Mouse (Mus musculus) CD4-positive, CD25-positive, alpha-beta regulatory T cell, adult 2 months (primary cell): Measurements from ENCODE around the gene Sox5.

Experiments used
- DNase-seq: peaks from one replicate; pipeline ENCODE4 v3.0.0-alpha.2; 2012; ENCODE audit warnings: low read depth, low spot score

Sox5 gene

DNA sequence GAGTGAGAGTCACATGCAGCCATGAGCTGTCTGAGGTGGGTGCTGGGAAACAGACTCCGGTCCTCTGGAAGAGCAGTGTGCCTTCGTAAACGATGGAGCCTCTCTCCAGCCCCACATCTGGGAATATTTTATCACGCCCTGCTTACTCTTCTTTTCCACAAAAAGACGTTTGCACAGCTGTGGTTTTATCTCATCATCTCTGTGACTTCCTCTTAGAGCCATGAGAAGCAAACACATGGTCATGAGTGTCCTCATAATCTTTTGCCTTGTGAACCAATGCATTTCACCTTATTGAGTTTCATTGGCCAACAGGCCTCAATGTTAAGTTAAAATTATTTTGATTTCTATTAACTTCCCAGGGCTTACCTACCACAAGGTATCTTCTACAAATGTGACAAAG, 994.4 kb downstream of the Sox5 start:
- DNase-seq, result no peak

DNA sequence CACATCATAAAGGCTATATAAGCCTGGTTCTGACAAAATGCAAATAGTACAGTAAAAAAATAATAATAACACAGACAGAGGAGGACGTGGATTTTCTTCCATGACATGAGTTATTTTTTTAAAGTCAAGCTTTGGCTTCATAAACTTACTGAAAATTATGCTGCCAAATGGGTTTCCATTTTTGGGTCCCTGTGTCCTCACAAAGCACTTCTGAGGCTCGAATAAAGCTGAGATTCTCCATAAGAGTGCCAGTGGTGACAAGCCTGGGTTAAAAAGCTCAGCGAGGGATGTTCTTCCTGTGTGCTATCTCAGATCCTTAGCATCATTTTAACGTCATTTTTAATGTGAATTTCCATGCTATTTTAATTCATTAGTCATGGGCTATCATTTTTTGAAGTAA, 996.1 kb downstream of the Sox5 start:
- no peak for DNase-seq
